ENCODE assay signal across 10 mouse cellular contexts in the genomic region with DNA sequence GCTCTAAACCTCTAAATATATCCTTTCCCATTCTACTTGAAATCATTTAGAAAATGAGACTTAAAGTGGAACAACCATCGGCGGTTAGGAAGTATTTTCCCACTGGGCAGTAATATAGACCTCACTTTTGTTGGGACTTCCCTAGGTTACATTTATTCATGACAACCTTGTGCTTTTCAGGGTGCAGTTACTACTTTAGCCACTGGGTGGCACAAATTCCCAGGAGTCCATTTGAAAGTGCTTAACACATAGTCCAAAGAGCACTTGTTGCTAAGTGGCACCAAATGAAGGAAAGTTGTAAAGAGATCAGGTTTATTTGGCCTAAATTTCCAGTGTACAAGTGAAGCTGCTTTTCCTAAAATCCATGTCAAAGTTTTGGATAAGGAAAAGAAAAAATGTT. TPM values are rescaled to one million over a fixed set of nuclear protein-coding genes. Genes with fewer than 3 reads are reported as not detected.
DNase-seq lines count a peak whose midpoint lies in the region; ATAC-seq and TF ChIP-seq lines count a peak whose summit lies in the region.
"Had no signal": no experiment of that assay in that cellular context is flagged by ENCODE, and none has a peak within 500 bp of the region (broad histone marks: within the 10 kb centered on the region; RNA-seq: fewer than 3 reads in every experiment).

No protein-coding gene starts in this region.

- no peaks in the 10 kb centered on the region for H3K4me1 ChIP-seq in heart, embryonic 11.5 days (ENCODE audit: control insufficient read depth, insufficient read depth, low read length)
- H3K4me1 ChIP-seq: embryonic facial prominence, embryonic 12.5 days had no signal

- in situ Hi-C loops in Patski (cut with MboI; ENCODE audit: low pct_unique_long_range_greater_than_20kb), result loop anchor here (10.0 kb wide), 1 partner anchor 673 kb away; the partner anchor contains the start of gene Mrm1

- H3K27me3 ChIP-seq in heart, embryonic 11.5 days (ENCODE audit: control insufficient read depth, insufficient read depth, low read length), result no peaks in the 10 kb centered on the region; the same call in 1 of the 2 replicates
- no peaks in the 10 kb centered on the region for H3K27me3 ChIP-seq in Patski
- H3K27me3 ChIP-seq: embryonic facial prominence, embryonic 12.5 days had no signal

- ATAC-seq in heart, embryonic 11.5 days (replicated peaks; ENCODE audit: insufficient number of reproducible peaks, low FRiP score, low TSS enrichment), result no peak
- no peak for ATAC-seq in Patski

- CTCF ChIA-PET in Patski (lab: Charles Lee), result interaction anchor here (0.7 to 1.5 kb wide), 3 partner anchors 23 to 27 kb away, joined by 3 to 8 read pairs (median 5); partner anchors contain the start of gene Gm11437

- no peaks in the 10 kb centered on the region for H3K9me3 ChIP-seq in heart, embryonic 11.5 days (replicated peaks; ENCODE audit: control insufficient read depth, low read length)
- H3K9me3 ChIP-seq: embryonic facial prominence, embryonic 12.5 days had no signal

- DNase-seq in heart, postnatal 10 days, result peak; percentile 47 to 54
- DNase-seq in 416B (ENCODE audit: low read depth) (peak; percentile 83), Patski (ENCODE audit: low read depth, low spot score) (no peak)
- peak; percentile 27 to 38 for DNase-seq in cerebellum, postnatal 36 days
- DNase-seq in kidney, postnatal 10 days, result peak; percentile 72
- DNase-seq in lung, postnatal 14 days, result peak; percentile 76
- peak; percentile 68 for DNase-seq in testis, postnatal 10 days (ENCODE audit: low spot score)

- POLR2A ChIA-PET in Patski (lab: Charles Lee), result no interaction called here

- WGBS in heart, embryonic 11.5 days (ENCODE audit: insufficient replicate concordance), result 41% methylated on average over 2 of the region's 2 CpGs

- H3K4me3 ChIP-seq in heart, embryonic 11.5 days (ENCODE audit: low read depth, low read length), result no peak overlapping the region
- H3K4me3 ChIP-seq: embryonic facial prominence, embryonic 12.5 days had no signal

- peak; percentile 69 for TF ChIP-seq CTCF in Patski (IDR thresholded peaks at IDR 0.05)

- H3K36me3 ChIP-seq in heart, embryonic 11.5 days (ENCODE audit: control insufficient read depth, insufficient read depth, low read length), result no peaks in the 10 kb centered on the region
- H3K36me3 ChIP-seq: embryonic facial prominence, embryonic 12.5 days had no signal

- H3K4me2 ChIP-seq in heart, embryonic 11.5 days, result no peak overlapping the region
- H3K4me2 ChIP-seq: embryonic facial prominence, embryonic 12.5 days had no signal

- intact Hi-C loops in heart, postnatal 10 days (cut with DNase I), result loop anchor here (10.0 kb wide), 1 partner anchor 103 kb away; no protein-coding TSS in a partner anchor

- H3K9ac ChIP-seq in heart, embryonic 11.5 days (ENCODE audit: low read depth, low read length), result no peak overlapping the region
- H3K9ac ChIP-seq: embryonic facial prominence, embryonic 12.5 days had no signal

- H3K27ac ChIP-seq in heart, embryonic 11.5 days (ENCODE audit: low read depth, low read length), result no peak overlapping the region
- H3K27ac ChIP-seq: embryonic facial prominence, embryonic 12.5 days had no signal

RNA-seq across cellular contexts. Expression of gene Acaca, which starts 12.3 kb away (rescaled TPM):
- total RNA-seq in heart, postnatal 10 days (2021), result 10 to 100 TPM; 15.6 to 16.6 TPM
- 11.9 and 12.1 TPM in 2 replicates for polyA plus RNA-seq in heart, embryonic 11.5 days (2014; fragmentation: Nextera tagmentation; extraction: Ambion mirVana)
- polyA plus RNA-seq in Patski (2021), result 29.4 TPM

RNA-seq across cellular contexts. Expression of gene Tada2a, which starts 12.4 kb away (rescaled TPM):
- total RNA-seq in heart, postnatal 10 days (2021), result 1 to 10 TPM; 8.4 to 8.8 TPM
- 21.3 and 24.2 TPM in 2 replicates for polyA plus RNA-seq in heart, embryonic 11.5 days (2014; fragmentation: Nextera tagmentation; extraction: Ambion mirVana)
- polyA plus RNA-seq in Patski (2021), result 22.9 TPM

RNA-seq across cellular contexts. Expression of gene Gm11437, which starts 25.5 kb away (rescaled TPM):
- total RNA-seq in heart, postnatal 10 days (2021), result not detected
- not detected in 2 replicates for polyA plus RNA-seq in heart, embryonic 11.5 days (2014; fragmentation: Nextera tagmentation; extraction: Ambion mirVana)
- polyA plus RNA-seq in Patski (2021), result not detected
- polyA plus RNA-seq: embryonic facial prominence, embryonic 12.5 days; limb, embryonic 14.5 days had no signal
